Mouse (Mus musculus) large intestine, adult 2 months (tissue): ENCODE measurements around the gene Rpl3. TPM values are rescaled to one million over a fixed set of nuclear protein-coding genes. Genes with fewer than 3 reads are reported as not detected.

ENCODE experiments used
- DNase-seq: peaks from one replicate; pipeline ENCODE4 v3.0.0-alpha.2; 2012; ENCODE audit warnings: low read depth, low spot score
- WGBS: fragments of 180-500 bp; shearing (Covaris S2); methylation state at CpG from one replicate; pipeline ENCODE4 v1.1.7; 2018; 5-methylcytosine and 5-hydroxymethylcytosine counted together
- polyA plus RNA-seq: library from polyadenylated mRNA; depleted of rRNA; stranded (reverse); fragments of >200 nt; gene quantifications from 2 replicates; pipeline ENCODE4 v1.2.3, GENCODE M21; 2012; rRNA removed

Rpl3 gene
- polyA plus RNA-seq, 1 experiment: 673 TPM

- 50% methylated on average over 4 of the region's 4 CpGs for WGBS
- no peak for DNase-seq
Observed at GRCm38 (mm10) chr15:80050093-80050492, 41.6 kb downstream of the Rpl3 start.

DNA sequence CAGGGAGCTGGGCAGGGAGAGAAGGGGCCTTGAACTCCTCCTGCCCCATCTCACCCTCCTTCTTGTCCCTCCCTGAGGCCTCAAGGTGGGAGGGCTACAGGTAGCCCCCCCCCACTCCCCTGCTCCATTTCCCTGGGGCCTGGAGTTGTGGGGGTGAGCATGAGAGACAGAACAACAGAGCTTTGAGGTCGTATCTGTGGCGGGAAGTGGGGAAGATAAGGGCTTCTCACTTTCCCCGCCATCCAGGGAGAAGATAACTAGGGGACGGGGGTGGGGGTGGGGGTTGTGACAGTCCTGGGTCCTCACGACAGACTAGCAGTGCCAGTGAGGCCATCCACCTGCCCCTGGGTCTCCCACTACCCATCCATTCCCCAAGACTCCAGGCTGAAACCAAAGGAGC, 43.7 kb downstream of the Rpl3 start:
- 52% methylated on average over 5 of the region's 5 CpGs for WGBS

DNA sequence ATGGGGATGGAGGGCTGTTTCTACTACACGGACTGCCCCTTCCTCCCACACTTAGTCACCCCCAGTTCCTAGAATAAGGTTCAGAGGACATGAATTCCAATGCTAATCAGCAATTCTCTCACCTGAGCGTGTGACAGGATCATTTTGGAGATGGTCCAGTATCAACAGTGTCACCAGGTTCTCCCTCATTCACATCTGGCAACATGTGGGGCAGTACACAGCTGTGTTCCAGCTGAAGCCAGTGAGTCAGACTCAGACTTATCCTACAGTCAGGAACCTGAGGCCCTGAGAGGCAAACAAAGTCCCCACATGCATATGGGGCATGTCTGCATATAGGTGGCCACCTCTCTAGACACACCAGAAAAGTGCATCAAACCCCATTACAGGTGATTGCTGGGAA, 44.4 kb downstream of the Rpl3 start:
- no peak for DNase-seq
- 46% methylated on average over 2 of the region's 2 CpGs for WGBS

More for the DNA sequence above, 43.7 kb downstream of the Rpl3 start:
- no peak for DNase-seq

GRCm38 (mm10) chr15:80045749-80046148, 45.9 kb downstream of the Rpl3 start:
- no peak for DNase-seq
- WGBS: 94% methylated on average over 2 of the region's 2 CpGs

- 84% methylated on average over 10 of the region's 10 CpGs for WGBS
- DNase-seq: no peak
Observed at GRCm38 (mm10) chr15:80044249-80044648, 47.4 kb downstream of the Rpl3 start.

DNA sequence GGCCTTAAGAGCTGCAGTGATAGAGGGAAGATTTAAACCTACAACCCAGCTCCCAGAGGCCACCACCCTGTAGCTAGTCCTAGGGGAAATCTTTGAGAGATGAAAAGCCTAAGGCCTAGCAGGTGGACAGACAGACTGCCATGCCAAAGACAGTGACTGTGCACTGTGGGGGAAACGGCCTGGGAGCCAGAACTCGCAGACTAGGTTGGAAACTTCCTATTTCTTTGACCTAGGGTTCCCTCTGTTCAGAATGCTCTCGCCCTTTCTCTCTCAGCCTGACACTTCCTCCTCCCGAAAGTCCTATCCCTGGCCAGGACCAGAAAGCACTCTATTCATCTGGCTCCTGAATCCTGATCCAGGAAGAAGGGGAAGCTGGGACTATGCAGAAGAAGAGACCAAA, 49.5 kb downstream of the Rpl3 start:
- 65% methylated on average over 4 of the region's 4 CpGs for WGBS
- DNase-seq: no peak

GRCm38 (mm10) chr15:80038110-80038391, 53.6 kb downstream of the Rpl3 start:
- 88% methylated on average over 2 of the region's 2 CpGs for WGBS

GRCm38 (mm10) chr15:80037255-80038109, 54.2 kb downstream of the Rpl3 start:
- 64% methylated on average over 11 of the region's 11 CpGs for whole genome bisulfite sequencing
- DNase-seq: no peak

More at GRCm38 (mm10) chr15:80038110-80038391, 53.6 kb downstream of the Rpl3 start:
- no peak for DNase-seq

DNA sequence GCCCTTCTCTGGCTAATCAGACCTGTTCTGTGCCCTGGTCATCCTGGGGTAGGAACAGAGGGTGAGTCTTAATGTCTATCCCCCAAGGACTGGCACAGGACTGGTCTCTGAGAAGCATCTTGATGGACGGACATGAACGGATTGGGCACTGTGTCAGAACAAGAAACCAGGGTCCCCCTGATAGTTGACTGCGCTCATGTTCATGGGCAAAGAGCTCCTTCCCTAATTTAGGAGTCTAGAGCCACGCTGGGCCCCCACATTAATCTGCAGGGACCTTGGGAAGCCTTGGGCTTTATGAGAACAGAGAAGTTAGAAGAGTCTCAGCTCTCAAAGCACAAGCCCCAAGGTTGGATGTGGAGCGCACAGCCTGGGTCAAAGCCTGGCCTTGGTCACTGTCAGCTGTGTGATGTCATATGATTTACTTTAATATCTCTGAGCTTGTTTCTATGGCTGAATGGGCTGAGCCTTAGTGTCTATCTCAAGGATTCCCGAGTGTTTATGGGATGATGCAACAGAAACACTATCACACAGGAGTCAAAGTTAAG, 56.3 kb downstream of the Rpl3 start:
- no peak for DNase-seq
- WGBS: 74% methylated on average over 6 of the region's 6 CpGs

GRCm38 (mm10) chr15:80034913-80035312, 56.8 kb downstream of the Rpl3 start:
- DNase-seq: no peak

DNA sequence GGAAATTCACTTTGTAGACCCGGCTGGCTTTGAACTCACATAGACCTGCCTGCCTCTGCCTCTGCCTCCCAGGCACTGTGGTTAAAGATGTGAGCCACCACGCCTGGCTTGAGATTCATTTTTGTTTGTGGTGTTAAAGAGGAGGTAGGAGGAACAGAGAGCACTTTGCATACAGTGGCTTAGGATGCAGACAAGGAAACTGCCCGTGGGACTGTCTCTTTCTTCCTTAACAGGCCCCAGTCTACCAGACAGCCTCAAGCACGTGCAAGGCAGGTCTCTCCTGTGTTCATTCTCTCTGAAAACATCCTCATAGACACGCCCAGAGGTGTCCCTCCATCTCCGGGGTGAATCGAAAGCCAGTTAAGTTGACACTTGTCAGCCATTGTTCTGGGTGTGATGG, 57.3 kb downstream of the Rpl3 start:
- 44% methylated on average over 7 of the region's 7 CpGs for WGBS
- DNase-seq: no peak

GRCm38 (mm10) chr15:80031133-80031532, 60.5 kb downstream of the Rpl3 start:
- WGBS: 90% methylated on average over 4 of the region's 4 CpGs
- no peak for DNase-seq

DNA sequence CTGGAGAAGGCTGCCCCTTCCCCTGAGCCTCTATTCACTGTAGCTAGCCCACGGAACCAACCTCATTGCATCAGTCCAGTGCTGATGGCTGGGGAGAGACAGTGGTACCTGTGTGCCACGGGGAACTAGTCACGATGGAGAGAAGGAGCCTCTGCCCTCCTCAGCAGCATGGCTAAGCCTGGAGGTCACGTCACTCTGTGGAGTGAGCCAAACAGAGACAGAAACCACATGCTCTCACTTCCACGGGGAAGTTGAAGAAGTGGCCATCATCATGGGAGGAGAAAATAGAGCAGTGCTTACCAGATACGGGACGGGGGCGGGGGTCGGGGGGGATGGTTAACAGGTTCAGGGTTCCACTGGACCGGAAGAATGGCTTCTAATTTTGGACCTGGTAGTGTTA, 61.3 kb downstream of the Rpl3 start:
- WGBS: 82% methylated on average over 10 of the region's 10 CpGs
- DNase-seq: no peak

DNA sequence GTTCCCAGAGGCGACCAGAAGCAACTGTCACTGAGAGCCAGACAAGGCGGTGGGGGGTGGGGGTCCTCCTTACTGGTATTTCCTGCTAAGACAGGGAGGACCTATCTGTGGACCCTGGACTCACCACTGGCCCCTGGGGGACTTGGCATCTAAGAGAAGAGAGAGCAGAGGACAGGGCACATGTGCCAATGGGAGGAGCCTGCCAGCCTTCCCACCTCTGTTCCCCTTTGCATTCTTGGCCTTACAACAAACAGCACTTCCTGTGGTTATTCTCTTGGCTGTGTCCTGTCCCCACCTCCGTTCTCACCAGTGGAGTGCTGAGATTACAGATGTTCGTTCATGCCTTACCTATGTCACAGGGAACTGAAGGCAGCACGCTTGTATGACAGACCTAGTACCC, 62.8 kb downstream of the Rpl3 start:
- WGBS: 67% methylated on average over 5 of the region's 5 CpGs

More for the DNA sequence above, 62.8 kb downstream of the Rpl3 start:
- no peak for DNase-seq

Other genes starting within 250 kb of the Rpl3 start
- 28.3 and 34.3 TPM in 2 replicates for gene Apobec3, start 200.2 kb downstream of the Rpl3 start, polyA plus RNA-seq
- 22.1 and 30.5 TPM in 2 replicates for gene Cbx7, start 120.7 kb downstream of the Rpl3 start, polyA plus RNA-seq
- 5.8 and 7.5 TPM in 2 replicates for gene Pdgfb, start 76.9 kb downstream of the Rpl3 start, polyA plus RNA-seq
- 8.1 and 8.4 TPM in 2 replicates for gene Syngr1, start 534 bp downstream of the Rpl3 start, polyA plus RNA-seq
- 26.9 and 29.4 TPM in 2 replicates for gene Tab1, start 41.3 kb upstream of the Rpl3 start, polyA plus RNA-seq
- gene Mgat3, start 81.9 kb upstream of the Rpl3 start, polyA plus RNA-seq: 41.9 and 56.6 TPM in 2 replicates
- 13.7 and 23.4 TPM in 2 replicates for gene Mief1, start 142.2 kb upstream of the Rpl3 start, polyA plus RNA-seq
- gene AC140267.1, start 144.0 kb upstream of the Rpl3 start, polyA plus RNA-seq: not detected in 2 replicates
- 234 and 245 TPM in 2 replicates for gene Atf4, start 163.3 kb upstream of the Rpl3 start, polyA plus RNA-seq
- 28.7 TPM in 2 replicates for gene Rps19bp1, start 172.4 kb upstream of the Rpl3 start, polyA plus RNA-seq
- gene Cacna1i, start 195.4 kb upstream of the Rpl3 start, polyA plus RNA-seq: 0.72 and 0.80 TPM in 2 replicates